Mouse (Mus musculus): ENCODE measurements around the gene Celf5.

Celf5 gene

GRCm38 (mm10) chr10:81472403-81473002 lies 10.0 kb downstream of the Celf5 start:
- DNase-seq: no peak

- no peak for DNase-seq
Measured at GRCm38 (mm10) chr10:81470454-81470853, 12.1 kb downstream of the Celf5 start.

GRCm38 (mm10) chr10:81469253-81469652 lies 13.3 kb downstream of the Celf5 start:
- DNase-seq: no peak

- no peak for DNase-seq
Measured at GRCm38 (mm10) chr10:81467670-81468235, 14.8 kb downstream of the Celf5 start.

- no peak for DNase-seq
Measured at GRCm38 (mm10) chr10:81466881-81467280, 15.6 kb downstream of the Celf5 start.

- no peak for DNase-seq
Measured at GRCm38 (mm10) chr10:81466066-81466465, 16.4 kb downstream of the Celf5 start.

- no peak for DNase-seq
Measured at GRCm38 (mm10) chr10:81465265-81465645, 17.3 kb downstream of the Celf5 start.

GRCm38 (mm10) chr10:81464405-81465264 lies 17.9 kb downstream of the Celf5 start:
- DNase-seq: peak; percentile 63

- DNase-seq: no peak
Measured at GRCm38 (mm10) chr10:81463531-81463930, 19.0 kb downstream of the Celf5 start.

GRCm38 (mm10) chr10:81462917-81463316 lies 19.6 kb downstream of the Celf5 start:
- DNase-seq: no peak

GRCm38 (mm10) chr10:81462415-81462804 lies 20.1 kb downstream of the Celf5 start:
- peak; percentile 24 for DNase-seq

GRCm38 (mm10) chr10:81461673-81462414 lies 20.7 kb downstream of the Celf5 start:
- no peak for DNase-seq

GRCm38 (mm10) chr10:81460951-81461350 lies 21.6 kb downstream of the Celf5 start:
- no peak for DNase-seq

GRCm38 (mm10) chr10:81460471-81460870 lies 22.0 kb downstream of the Celf5 start:
- no peak for DNase-seq

- DNase-seq: no peak
Measured at GRCm38 (mm10) chr10:81459399-81459798, 23.1 kb downstream of the Celf5 start.

GRCm38 (mm10) chr10:81458267-81458666 lies 24.2 kb downstream of the Celf5 start:
- DNase-seq: no peak

GRCm38 (mm10) chr10:81457624-81458023 lies 24.9 kb downstream of the Celf5 start:
- no peak for DNase-seq

- no peak for DNase-seq
Measured at GRCm38 (mm10) chr10:81456983-81457563, 25.4 kb downstream of the Celf5 start.

GRCm38 (mm10) chr10:81455181-81455895 lies 27.2 kb downstream of the Celf5 start, which contains the start of gene Nfic:
Nfic (minus strand) TSS chr10:81455635.
- DNase-seq: no peak

GRCm38 (mm10) chr10:81454106-81454505 lies 28.4 kb downstream of the Celf5 start:
- no peak for DNase-seq

- peak; percentile 35 for DNase-seq
Measured at GRCm38 (mm10) chr10:81452947-81453288, 29.6 kb downstream of the Celf5 start.

- no peak for DNase-seq
Measured at GRCm38 (mm10) chr10:81452237-81452946, 30.1 kb downstream of the Celf5 start.

Measured in lung, postnatal 36 days (tissue).